Comparison of ENCODE assay signal across 24 mouse cellular contexts in the genomic region with DNA sequence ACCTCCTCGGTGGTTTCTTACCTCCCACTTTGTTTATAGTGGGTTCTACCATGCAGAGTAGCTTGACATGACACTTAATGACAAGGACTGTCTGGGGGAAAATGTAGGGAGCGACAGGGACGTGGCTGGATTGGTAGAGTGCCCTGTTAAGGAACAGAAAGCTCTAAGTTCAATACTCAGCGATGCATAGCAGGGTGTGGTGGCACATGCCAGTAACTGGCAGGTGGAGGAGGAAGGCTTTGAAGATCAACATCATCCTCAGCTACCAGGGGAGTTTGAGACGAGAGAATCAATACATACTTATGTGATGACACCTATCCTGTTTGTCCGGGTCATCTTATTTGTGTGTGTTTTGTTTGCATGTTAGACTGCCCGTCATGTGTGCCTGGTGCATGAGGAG. TPM values are rescaled to one million over a fixed set of nuclear protein-coding genes. Genes with fewer than 3 reads are reported as not detected.
DNase-seq lines count a peak whose midpoint lies in the region; TF ChIP-seq lines count a peak whose summit lies in the region.
"Had no signal": no experiment of that assay in that cellular context is flagged by ENCODE, and none has a peak within 500 bp of the region (broad histone marks: within the 10 kb centered on the region; RNA-seq: fewer than 3 reads in every experiment).

No protein-coding gene starts in this region.

- H3K4me3 ChIP-seq in spleen, adult 2 months (ENCODE audit: extremely low read depth, insufficient read depth, insufficient read length): no peak overlapping the region
- H3K4me3 ChIP-seq: embryonic facial prominence, embryonic 10.5 days; embryonic facial prominence, embryonic 12.5 days; forebrain, embryonic 13.5 days; forebrain, embryonic 15.5 days had no signal

- no peaks in the 10 kb centered on the region for H3K27me3 ChIP-seq in spleen, adult 2 months (ENCODE audit: control insufficient read depth, insufficient read depth, low read length)
- H3K27me3 ChIP-seq in splenic B cell, adult 2 months (ENCODE audit: control insufficient read depth, insufficient read depth, low read length, poor library complexity, severe bottlenecking): no peaks in the 10 kb centered on the region
- H3K27me3 ChIP-seq: embryonic facial prominence, embryonic 12.5 days; forebrain, embryonic 13.5 days; forebrain, embryonic 15.5 days had no signal

- H3K4me1 ChIP-seq in spleen, adult 2 months (ENCODE audit: control insufficient read depth, insufficient read depth, insufficient read length): peaks cover 20% of the 10 kb centered on the region; the same call in 1 of the 2 replicates
- H3K4me1 ChIP-seq: embryonic facial prominence, embryonic 12.5 days; forebrain, embryonic 13.5 days; forebrain, embryonic 15.5 days had no signal

- no peak for TF ChIP-seq CTCF in spleen, adult 2 months (IDR thresholded peaks at IDR 0.05; ENCODE audit: extremely low read depth, insufficient read depth, insufficient read length, insufficient replicate concordance)

- peak; percentile 81 for DNase-seq in heart, adult 11 months
- DNase-seq in heart, postnatal 4 days: no peak
- peak in 1 of 2 experiments; percentile 36 for DNase-seq in spleen, adult 2 months (ENCODE audit: low read depth in 1 of 2, low spot score in 2 of 2)
- no peak for DNase-seq in spleen, adult 12 weeks (ENCODE audit: low spot score)
- peak; percentile 60 for DNase-seq in splenic B cell, adult 2 months (ENCODE audit: low read depth, low spot score)
- no peak for DNase-seq in adrenal gland, postnatal 14 days
- DNase-seq: adrenal gland, adult 2 months; adrenal gland, postnatal 10 days; adrenal gland, postnatal 36 days; cerebellum, adult 11-12 months; cerebellum, adult 2 months; cerebellum, adult 9-10 months; cerebellum, postnatal 10 days; cerebellum, postnatal 25 days; forebrain, postnatal 0 days had no signal

- WGBS in spleen, adult 2 months: 62% methylated on average over 7 of the region's 7 CpGs

- H3K36me3 ChIP-seq in spleen, adult 2 months (ENCODE audit: control insufficient read depth, insufficient read depth, low read length): peaks cover 16% of the 10 kb centered on the region
- H3K36me3 ChIP-seq in splenic B cell, adult 2 months (ENCODE audit: control insufficient read depth, insufficient read depth, low read length, poor library complexity, severe bottlenecking): peaks cover 13% of the 10 kb centered on the region
- H3K36me3 ChIP-seq: embryonic facial prominence, embryonic 10.5 days; embryonic facial prominence, embryonic 12.5 days; forebrain, embryonic 15.5 days had no signal

- H3K27ac ChIP-seq in spleen, adult 2 months (ENCODE audit: insufficient read depth, low read length): peak overlapping the region; percentile 58
- H3K27ac ChIP-seq: embryonic facial prominence, embryonic 10.5 days; embryonic facial prominence, embryonic 12.5 days; forebrain, embryonic 13.5 days; forebrain, embryonic 15.5 days had no signal

- TF ChIP-seq POLR2A in spleen, adult 2 months (IDR thresholded peaks at IDR 0.05; ENCODE audit: low read depth, low read length): no peak

RNA-seq across cellular contexts. Expression of gene Arap1, which starts 21.8 kb away (rescaled TPM):
- total RNA-seq in heart, postnatal 4 days (2021): 10 to 100 TPM; 44.5 to 44.8 TPM
- 227 and 248 TPM in 2 replicates for polyA plus RNA-seq in spleen, adult 2 months (2012; rRNA removed)
- 39.7 and 55.7 TPM in 2 replicates for total RNA-seq in adrenal gland, postnatal 14 days (2021)

RNA-seq across cellular contexts. Expression of gene Gm45837, which starts 41.0 kb away (rescaled TPM):
- 1 to 10 TPM in 1 of 2 experiments, not detected in 1; 7.4 TPM for total RNA-seq in heart, postnatal 4 days (2021)
- polyA plus RNA-seq in spleen, adult 2 months (2012; rRNA removed): 1.1 TPM in 1 of 2 replicates, not detected in the other
- not detected in 2 replicates for total RNA-seq in adrenal gland, postnatal 14 days (2021)
- total RNA-seq: adrenal gland, adult 2 months; ES-E14; forebrain, postnatal 0 days; MEL had no signal
- polyA plus RNA-seq: C2C12; embryonic facial prominence, embryonic 10.5 days; embryonic facial prominence, embryonic 12.5 days; embryonic facial prominence, embryonic 14.5 days; forebrain, embryonic 11.5 days; forebrain, embryonic 13.5 days; forebrain, embryonic 15.5 days; forebrain, postnatal 0 days had no signal

RNA-seq across cellular contexts. Expression of gene Pde2a, which starts 51.8 kb away (rescaled TPM):
- 10 to 100 TPM; 42.4 to 42.8 TPM for total RNA-seq in heart, postnatal 4 days (2021)
- 42.6 and 48.4 TPM in 2 replicates for polyA plus RNA-seq in spleen, adult 2 months (2012; rRNA removed)
- total RNA-seq in adrenal gland, postnatal 14 days (2021): 132 and 141 TPM in 2 replicates

RNA-seq across cellular contexts. Expression of gene Stard10, which starts 52.8 kb away (rescaled TPM):
- 10 to 100 TPM; 45.6 to 53.6 TPM for total RNA-seq in heart, postnatal 4 days (2021)
- 29.3 and 42.0 TPM in 2 replicates for polyA plus RNA-seq in spleen, adult 2 months (2012; rRNA removed)
- 20.2 and 77.9 TPM in 2 replicates for total RNA-seq in adrenal gland, postnatal 14 days (2021)

Comparison
In these comparisons a context has a peak if more than half of its experiments do, and no peak if none do; other contexts are left out.
1. DNase-seq: peak in heart, adult 11 months (single experiment) and splenic B cell, adult 2 months (single experiment); none in heart, postnatal 4 days (single experiment), spleen, adult 12 weeks (single experiment) and adrenal gland, postnatal 14 days (single experiment).